Mouse (Mus musculus): ENCODE measurements around the gene Ptprj. TPM values are rescaled to one million over a fixed set of nuclear protein-coding genes. Genes with fewer than 3 reads are reported as not detected.

Gene Ptprj
- polyA plus RNA-seq, 1 experiment from 2014 or later: 51.0 TPM

Other genes starting within 250 kb of the Ptprj start
- gene Olfr1274-ps, start 182.0 kb downstream of the Ptprj start, polyA plus RNA-seq (2021): not detected
- gene Nup160, start 96.6 kb upstream of the Ptprj start, polyA plus RNA-seq (2021): 32.2 TPM
- gene Fnbp4, start 164.7 kb upstream of the Ptprj start, polyA plus RNA-seq (2021): 81.9 TPM
- gene Agbl2, start 202.1 kb upstream of the Ptprj start, polyA plus RNA-seq (2021): not detected

Data from Patski (cell line).